Mouse (Mus musculus) kidney, adult 2 months (tissue): ENCODE results near the gene Olfr1513.

Experiments used
- CTCF ChIP-seq: fragments of 200-500 bp; conservative IDR thresholded peaks from 2 replicates; pipeline ENCODE4 v1.5.1; 2011; ENCODE audit warnings: low read depth, mild to moderate bottlenecking, control low read depth, low read length, moderate library complexity, mixed read lengths; ENCODE audit not compliant: insufficient read depth, insufficient read length
- POLR2A ChIP-seq: fragments of 200-500 bp; IDR thresholded peaks from one replicate; pipeline ENCODE4 v1.6.1; 2011; ENCODE audit warnings: low read depth, low read length, control low read depth

DNA sequence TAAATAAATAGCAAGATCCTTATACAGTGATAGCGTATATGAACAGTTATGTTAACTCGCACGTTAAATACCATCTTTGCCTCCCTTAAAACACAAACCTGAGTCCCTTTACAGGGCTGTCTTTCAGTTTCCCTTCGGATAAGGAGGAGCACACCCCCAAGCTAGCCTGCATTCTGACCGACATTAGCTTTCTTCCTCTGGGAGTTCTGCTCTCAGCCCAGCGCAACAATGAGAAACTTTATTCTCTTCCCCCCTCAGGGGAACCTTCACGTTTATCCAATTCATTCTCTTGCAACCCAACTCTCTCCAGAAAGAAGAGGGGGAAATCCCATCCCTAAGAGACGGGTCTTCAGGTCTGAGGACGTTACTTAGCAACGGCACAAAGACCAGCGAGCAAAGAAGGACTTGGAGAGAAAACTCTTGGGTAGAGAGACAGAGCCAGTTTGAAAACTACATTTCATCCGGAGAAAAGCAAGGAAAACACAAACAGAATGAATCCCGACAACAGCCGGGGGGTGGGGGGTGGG is 28.8 kb downstream of the Olfr1513 start:
- TF ChIP-seq CTCF (no peak), POLR2A (no peak)
